Mouse (Mus musculus): ENCODE measurements at regions not wholly inside any gene's neighbourhood (a gene's known extent, or its start where the extent isn't known, plus 50 kb on each side); places are given as distances from the start of the nearest gene placed in this dataset.
"Not testable (repeated sequence)": the region's sequence is repeated elsewhere in the genome, so short reads cannot be mapped to it uniquely, and the experiment has no call there.

- TF ChIP-seq POLR2A (IDR thresholded peaks at IDR 0.05; ENCODE audit: extremely low read depth, insufficient read depth, low read length); CTCF (IDR thresholded peaks at IDR 0.05; ENCODE audit: low read depth, low read length): not testable (repeated sequence)
Measured at GRCm38 (mm10) chr13:69118743-69119142, 119.4 kb upstream of the Adcy2 start.
